10 mouse cellular contexts compared by ENCODE assay signal in genomic region chr4:149875296-149875695, GRCm38 (mm10).
DNase-seq lines count a peak whose midpoint lies in the region; ATAC-seq and TF ChIP-seq lines count a peak whose summit lies in the region.
"Had no signal": no experiment of that assay in that cellular context is flagged by ENCODE, and none has a peak within 500 bp of the region (broad histone marks: within the 10 kb centered on the region; RNA-seq: fewer than 3 reads in every experiment).

No protein-coding gene starts in this region.

- H3K4me2 ChIP-seq in hindbrain, postnatal 0 days (ENCODE audit: low read depth, low read length) = no peak overlapping the region
- no peak overlapping the region for H3K4me2 ChIP-seq in midbrain, postnatal 0 days (ENCODE audit: low read depth, low read length, poor library complexity, severe bottlenecking)
- no peak overlapping the region for H3K4me2 ChIP-seq in midbrain, embryonic 15.5 days
- H3K4me2 ChIP-seq in myocyte (ENCODE audit: low read depth) = peak overlapping the region; percentile 24

- H3K27ac ChIP-seq in hindbrain, embryonic 10.5 days = peak overlapping the region; percentile 79
- H3K27ac ChIP-seq in hindbrain, postnatal 0 days = no peak overlapping the region
- H3K27ac ChIP-seq in midbrain, postnatal 0 days (ENCODE audit: low read depth, low read length) = no peak overlapping the region
- no peak overlapping the region for H3K27ac ChIP-seq in midbrain, embryonic 15.5 days
- peak overlapping the region; percentile 47 for H3K27ac ChIP-seq in embryonic fibroblast, embryonic 13.5 days (ENCODE audit: insufficient read depth, low read length)

- no peak for ATAC-seq in hindbrain, postnatal 0 days
- no peak for ATAC-seq in midbrain, postnatal 0 days (ENCODE audit: low FRiP score)
- ATAC-seq in midbrain, embryonic 15.5 days (replicated peaks) = no peak
- ATAC-seq: activated CD4-positive, CD25-positive, alpha-beta regulatory T cell, adult 4 months; inflammation-experienced regulatory T-cells, adult 6 months had no signal

- H3K27me3 ChIP-seq in hindbrain, embryonic 10.5 days (ENCODE audit: insufficient read depth, poor library complexity, severe bottlenecking) = peaks cover 22% of the 10 kb centered on the region
- H3K27me3 ChIP-seq in hindbrain, postnatal 0 days (ENCODE audit: insufficient read depth, low read length) = no peaks in the 10 kb centered on the region
- H3K27me3 ChIP-seq in midbrain, postnatal 0 days (ENCODE audit: insufficient read depth, low read length) = no peaks in the 10 kb centered on the region
- no peaks in the 10 kb centered on the region for H3K27me3 ChIP-seq in midbrain, embryonic 15.5 days (replicated peaks)
- no peaks in the 10 kb centered on the region for H3K27me3 ChIP-seq in myocyte (ENCODE audit: control insufficient read depth, insufficient read depth, insufficient read length)

- H3K4me3 ChIP-seq in hindbrain, embryonic 10.5 days = no peak overlapping the region
- H3K4me3 ChIP-seq in hindbrain, postnatal 0 days (ENCODE audit: low read length) = no peak overlapping the region
- no peak overlapping the region for H3K4me3 ChIP-seq in midbrain, postnatal 0 days (ENCODE audit: low read depth, low read length)
- H3K4me3 ChIP-seq in midbrain, embryonic 15.5 days = no peak overlapping the region
- H3K4me3 ChIP-seq in embryonic fibroblast, embryonic 13.5 days (ENCODE audit: insufficient read depth, low read length) = no peak overlapping the region
- no peak overlapping the region for H3K4me3 ChIP-seq in myocyte

- intact Hi-C loops in left cerebral cortex, postnatal 14 days (cut with DNase I) = no loop called here

- WGBS in hindbrain, embryonic 10.5 days = 36% methylated on average over 6 of the region's 6 CpGs
- 28% methylated on average over 6 of the region's 6 CpGs for WGBS in hindbrain, postnatal 0 days
- 67% methylated on average over 6 of the region's 6 CpGs for WGBS in midbrain, postnatal 0 days
- WGBS in midbrain, embryonic 15.5 days = 67% methylated on average over 6 of the region's 6 CpGs

- H3K9me3 ChIP-seq in hindbrain, embryonic 10.5 days = 0 out of 2 replicates have a peak, but pooled peaks cover 2% of the 10 kb centered on the region
- no peaks in the 10 kb centered on the region for H3K9me3 ChIP-seq in hindbrain, postnatal 0 days (ENCODE audit: low read length)
- no peaks in the 10 kb centered on the region for H3K9me3 ChIP-seq in midbrain, postnatal 0 days (ENCODE audit: low read length)
- H3K9me3 ChIP-seq in midbrain, embryonic 15.5 days = no peaks in the 10 kb centered on the region

- no peaks in the 10 kb centered on the region for H3K79me2 ChIP-seq in myocyte (ENCODE audit: control insufficient read depth, insufficient read depth)

- no peak for TF ChIP-seq POLR2A in embryonic fibroblast, embryonic 13.5 days (IDR thresholded peaks at IDR 0.05; ENCODE audit: low read depth, low read length)
- no peak for TF ChIP-seq POLR2A in myocyte (IDR thresholded peaks at IDR 0.05; ENCODE audit: insufficient read length, low read depth)

- no peak overlapping the region for H3ac ChIP-seq in myocyte (ENCODE audit: control insufficient read depth, insufficient read length)

- DNase-seq in hindbrain, embryonic 10.5 days (ENCODE audit: low spot score) = peak; percentile 30
- DNase-seq in hindbrain, postnatal 0 days (ENCODE audit: low spot score) = no peak
- DNase-seq in midbrain, postnatal 0 days (ENCODE audit: low spot score) = no peak
- no peak for DNase-seq in left cerebral cortex, postnatal 14 days (ENCODE audit: low spot score in 2 of 2)
- DNase-seq: thymus, postnatal 36 days had no signal

- no peak for TF ChIP-seq CTCF in hindbrain, postnatal 0 days (IDR thresholded peaks at IDR 0.05; ENCODE audit: low read depth)
- peak; percentile 13; the same call in 1 of the 2 replicates for TF ChIP-seq CTCF in midbrain, postnatal 0 days (IDR thresholded peaks at IDR 0.05)
- no peak for TF ChIP-seq CTCF in embryonic fibroblast, embryonic 13.5 days (IDR thresholded peaks at IDR 0.05; ENCODE audit: borderline replicate concordance, insufficient read depth, low read length)

- peaks cover 64% of the 10 kb centered on the region for H3K4me1 ChIP-seq in hindbrain, embryonic 10.5 days (replicated peaks)
- H3K4me1 ChIP-seq in hindbrain, postnatal 0 days (ENCODE audit: insufficient read depth, low read length) = peaks cover 30% of the 10 kb centered on the region
- H3K4me1 ChIP-seq in midbrain, postnatal 0 days (ENCODE audit: insufficient read depth, low read length) = peaks cover 3% of the 10 kb centered on the region; the same call in 1 of the 2 replicates
- peaks cover 14% of the 10 kb centered on the region for H3K4me1 ChIP-seq in midbrain, embryonic 15.5 days
- peaks cover 15% of the 10 kb centered on the region for H3K4me1 ChIP-seq in embryonic fibroblast, embryonic 13.5 days (ENCODE audit: control insufficient read depth, insufficient read depth, low read length)

- H3K36me3 ChIP-seq in hindbrain, embryonic 10.5 days = no peaks in the 10 kb centered on the region
- H3K36me3 ChIP-seq in hindbrain, postnatal 0 days (ENCODE audit: insufficient read depth, low read length) = no peaks in the 10 kb centered on the region
- H3K36me3 ChIP-seq in midbrain, postnatal 0 days (ENCODE audit: insufficient read depth, low read length) = no peaks in the 10 kb centered on the region
- no peaks in the 10 kb centered on the region for H3K36me3 ChIP-seq in midbrain, embryonic 15.5 days (replicated peaks)
- no peaks in the 10 kb centered on the region for H3K36me3 ChIP-seq in myocyte (ENCODE audit: control insufficient read depth, insufficient read depth)

- no peak overlapping the region for H3K9ac ChIP-seq in hindbrain, postnatal 0 days (replicated peaks; ENCODE audit: low read length)
- no peak overlapping the region for H3K9ac ChIP-seq in midbrain, postnatal 0 days (replicated peaks; ENCODE audit: low read length, poor library complexity, severe bottlenecking)
- no peak overlapping the region for H3K9ac ChIP-seq in midbrain, embryonic 15.5 days

TF ChIP-seq in myocyte, 11 proteins besides CTCF, POLR2A, EP300 and RAD21:
- TF ChIP-seq POLR2AphosphoS2 (IDR thresholded peaks at IDR 0.05; ENCODE audit: insufficient read length, low read depth) = no peak

Comparison
In these comparisons a context has a peak if more than half of its experiments do, and no peak if none do; other contexts are left out.
1. H3K27ac ChIP-seq: peak in hindbrain, embryonic 10.5 days (single experiment) and embryonic fibroblast, embryonic 13.5 days (single experiment); none in hindbrain, postnatal 0 days (single experiment), midbrain, postnatal 0 days (single experiment) and midbrain, embryonic 15.5 days (single experiment).